ENCODE assay signal across 33 mouse cellular contexts in genomic region chr12:39938211-39938610, GRCm38 (mm10).
"Had no signal": no experiment of that assay in that cellular context is flagged by ENCODE, and none has a peak within 500 bp of the region (broad histone marks: within the 10 kb centered on the region; RNA-seq: fewer than 3 reads in every experiment).

No protein-coding gene starts in this region.

- H3K4me3 ChIP-seq: heart, embryonic 13.5 days; heart, embryonic 15.5 days; hindbrain, embryonic 10.5 days; hindbrain, embryonic 12.5 days; hindbrain, embryonic 13.5 days; hindbrain, embryonic 15.5 days; intestine, embryonic 15.5 days; kidney, embryonic 15.5 days; layer of hippocampus, adult 2 months; left cerebral cortex, adult 2 months had no signal

- H3K4me1 ChIP-seq: hindbrain, embryonic 10.5 days; hindbrain, embryonic 12.5 days; hindbrain, embryonic 13.5 days; hindbrain, embryonic 15.5 days; intestine, embryonic 15.5 days; kidney, embryonic 15.5 days had no signal

- H3K9me3 ChIP-seq: heart, embryonic 13.5 days; heart, embryonic 15.5 days; hindbrain, embryonic 10.5 days; hindbrain, embryonic 12.5 days; hindbrain, embryonic 13.5 days; hindbrain, embryonic 15.5 days; intestine, embryonic 15.5 days; kidney, embryonic 15.5 days had no signal

- ATAC-seq: hindbrain, embryonic 16.5 days; hindbrain, postnatal 0 days; inflammation-experienced regulatory T-cells, adult 6 months; intestine, embryonic 15.5 days; intestine, embryonic 16.5 days; intestine, postnatal 0 days had no signal

- H3K4me2 ChIP-seq: heart, embryonic 13.5 days; heart, embryonic 15.5 days; hindbrain, embryonic 12.5 days; hindbrain, embryonic 13.5 days; hindbrain, embryonic 14.5 days; hindbrain, embryonic 15.5 days; intestine, embryonic 15.5 days; kidney, embryonic 15.5 days had no signal

- H3K36me3 ChIP-seq: heart, embryonic 13.5 days; heart, embryonic 15.5 days; hindbrain, embryonic 10.5 days; hindbrain, embryonic 12.5 days; hindbrain, embryonic 13.5 days; hindbrain, embryonic 15.5 days; intestine, embryonic 15.5 days; kidney, embryonic 15.5 days had no signal

- H3K27me3 ChIP-seq: heart, embryonic 13.5 days; heart, embryonic 15.5 days; hindbrain, embryonic 12.5 days; hindbrain, embryonic 13.5 days; hindbrain, embryonic 15.5 days; intestine, embryonic 15.5 days; kidney, embryonic 15.5 days had no signal

- H3K27ac ChIP-seq: heart, embryonic 13.5 days; heart, embryonic 15.5 days; hindbrain, embryonic 10.5 days; hindbrain, embryonic 12.5 days; hindbrain, embryonic 13.5 days; hindbrain, embryonic 14.5 days; hindbrain, embryonic 15.5 days; hindbrain, postnatal 0 days; intestine, embryonic 15.5 days; kidney, embryonic 15.5 days; kidney, postnatal 0 days; layer of hippocampus, adult 2 months; left cerebral cortex, adult 2 months had no signal

- H3K9ac ChIP-seq: heart, embryonic 13.5 days; heart, embryonic 15.5 days; hindbrain, embryonic 12.5 days; hindbrain, embryonic 13.5 days; hindbrain, embryonic 14.5 days; hindbrain, embryonic 15.5 days; intestine, embryonic 15.5 days; kidney, embryonic 15.5 days had no signal

- DNase-seq: heart, postnatal 10 days; heart, postnatal 14 days; heart, postnatal 36 days; heart, postnatal 4 days; kidney, adult 11 months; kidney, adult 18-20 months; kidney, adult 2 months; kidney, adult 8-10 months; kidney, adult 9 months; kidney, postnatal 10 days; kidney, postnatal 14 days; kidney, postnatal 25 days; kidney, postnatal 36 days; kidney, postnatal 4 days; layer of hippocampus, adult 9-11 months; layer of hippocampus, postnatal 36 days had no signal
